Mouse (Mus musculus) left cerebral cortex, postnatal 4 days (tissue): ENCODE measurements around the gene Sdhaf1. TPM values are rescaled to one million over a fixed set of nuclear protein-coding genes. Genes with fewer than 3 reads are reported as not detected.

ENCODE experiments used
- DNase-seq: peaks from one replicate; pipeline ENCODE4 v3.0.0-alpha.2; 2022
- intact Hi-C: fragments of 180-260 bp; cut with DNase I; formaldehyde crosslinking; loops from one replicate; pipeline ENCODE4 v1.15.1; 2025
- total RNA-seq, 2 experiments: library from RNA; stranded (reverse); gene quantifications; 2 replicates each; pipeline ENCODE4 v1.2.3; 2021

Gene Sdhaf1
- 1 to 10 TPM; 7.1 to 7.4 TPM for total RNA-seq

- intact Hi-C loops, result no loop called here
- DNase-seq, result no peak
Measured at GRCm38 (mm10) chr7:30323795-30324194, at the start of gene Sdhaf1. Sdhaf1 (minus strand) TSS chr7:30323895.

DNA sequence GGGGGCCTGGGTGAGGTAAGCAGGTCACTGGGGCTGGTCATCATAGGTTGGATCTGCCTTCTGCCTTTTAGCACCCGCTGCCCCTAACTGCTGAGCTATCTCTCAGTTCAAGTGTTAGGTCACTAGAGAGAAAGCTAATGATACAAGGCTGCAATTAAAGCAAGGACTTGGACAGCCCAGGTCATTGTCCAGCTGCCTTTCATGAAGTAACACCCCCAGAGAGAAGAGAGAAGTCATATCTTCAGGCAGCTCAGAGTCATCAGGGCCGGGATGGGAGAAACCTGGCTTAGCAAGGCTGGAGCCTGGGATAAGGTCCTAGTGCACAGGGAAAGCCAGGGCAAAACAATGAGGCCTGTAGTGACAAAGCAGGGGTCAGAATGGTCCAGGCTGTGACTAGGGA, 43.8 kb upstream of the Sdhaf1 start:
- intact Hi-C loops, result no loop called here
- no peak for DNase-seq

GRCm38 (mm10) chr7:30363344-30363738, 39.6 kb upstream of the Sdhaf1 start:
- intact Hi-C loops, result no loop called here
- no peak for DNase-seq

GRCm38 (mm10) chr7:30362652-30363343, 39.1 kb upstream of the Sdhaf1 start, which contains the start of gene Lrfn3:
Lrfn3 (minus strand) TSS chr7:30362772.
- intact Hi-C loops, result no loop called here
- peak; percentile 87 for DNase-seq

GRCm38 (mm10) chr7:30360028-30360427, 36.3 kb upstream of the Sdhaf1 start:
- DNase-seq, result no peak
- intact Hi-C loops, result no loop called here

GRCm38 (mm10) chr7:30359276-30359865, 35.7 kb upstream of the Sdhaf1 start:
- intact Hi-C loops, result no loop called here

GRCm38 (mm10) chr7:30358378-30359186, 34.9 kb upstream of the Sdhaf1 start:
- no peak for DNase-seq
- intact Hi-C loops, result no loop called here

More at GRCm38 (mm10) chr7:30359276-30359865, 35.7 kb upstream of the Sdhaf1 start:
- no peak for DNase-seq

DNA sequence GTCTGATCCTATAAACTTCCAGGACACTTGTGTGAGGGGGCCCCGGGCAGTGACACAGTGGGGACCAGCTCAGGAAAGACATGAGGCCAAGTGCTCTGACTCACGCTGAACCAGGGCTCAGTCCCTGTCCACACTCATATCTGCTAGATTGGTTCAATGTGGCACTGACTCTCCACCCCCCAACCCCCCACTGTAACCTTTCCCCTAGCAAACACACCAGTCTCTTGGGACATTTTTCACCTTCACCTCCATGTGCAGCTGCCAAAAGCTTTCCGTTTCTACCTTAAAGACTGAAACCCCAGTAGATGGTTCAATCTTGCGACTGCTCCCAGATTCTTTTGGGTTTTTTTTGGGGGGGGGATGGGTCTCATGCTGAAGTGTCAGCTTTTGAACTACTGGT, 30.4 kb upstream of the Sdhaf1 start:
- no peak for DNase-seq
- intact Hi-C loops, result no loop called here

GRCm38 (mm10) chr7:30353279-30353822, 29.7 kb upstream of the Sdhaf1 start:
- intact Hi-C loops, result no loop called here
- DNase-seq, result peak; percentile 73

DNA sequence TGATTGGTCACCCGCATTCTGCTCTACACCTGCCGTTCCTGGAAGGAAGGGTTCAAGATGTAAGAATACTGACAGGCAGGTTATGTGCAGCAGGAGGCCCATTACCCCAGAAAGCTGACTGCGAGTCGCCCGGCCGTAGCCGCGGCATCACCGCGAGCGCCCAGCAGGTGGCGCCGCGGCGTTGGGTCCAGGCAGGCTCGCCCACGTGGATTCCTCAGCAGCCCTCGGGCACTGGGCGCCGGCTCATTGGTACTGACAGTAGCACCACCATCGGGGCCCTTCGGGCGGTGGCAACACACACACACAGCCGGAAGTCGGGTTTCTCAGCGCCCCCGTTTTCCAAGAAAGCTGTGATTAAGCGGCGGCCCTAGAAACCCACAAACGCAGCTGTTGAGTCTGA, 24.1 kb upstream of the Sdhaf1 start:
- DNase-seq, result peak; percentile 84
- intact Hi-C loops, result no loop called here

GRCm38 (mm10) chr7:30346635-30347379, 23.1 kb upstream of the Sdhaf1 start:
- DNase-seq, result no peak
- intact Hi-C loops, result no loop called here

DNA sequence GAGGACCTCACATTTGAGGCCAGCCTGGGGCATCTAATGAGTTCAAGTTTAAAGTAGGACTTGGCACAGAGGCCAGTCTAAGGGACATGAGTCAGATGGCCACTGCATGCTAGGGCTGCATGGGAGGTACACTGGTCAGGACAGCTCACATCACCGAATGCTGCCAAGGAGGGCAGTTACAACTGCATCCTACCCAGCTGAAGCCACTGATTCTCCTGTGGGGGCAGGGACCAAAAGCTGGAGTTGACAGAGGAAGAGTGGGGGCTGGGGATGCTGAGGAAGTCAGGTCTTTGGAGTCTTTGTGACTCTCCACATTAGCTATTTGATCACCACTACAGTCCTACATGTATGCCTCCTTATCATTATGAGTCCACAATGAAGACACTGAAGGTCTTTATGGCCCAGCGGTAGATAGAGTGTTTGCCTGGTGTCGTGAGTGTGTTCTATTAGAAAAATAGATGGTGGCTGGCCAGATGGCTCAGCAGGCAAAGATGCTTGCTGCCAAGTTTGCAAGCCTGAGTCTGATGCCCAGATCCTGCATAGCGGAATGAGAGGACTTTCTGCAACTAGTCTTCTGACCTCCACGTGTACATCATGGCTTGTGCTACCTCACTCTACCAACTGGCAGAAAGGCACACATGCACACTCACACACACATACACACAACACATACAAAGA, 15.9 kb upstream of the Sdhaf1 start:
- peak; percentile 81 for DNase-seq
- intact Hi-C loops, result loop anchor here (5.0 to 10.0 kb wide), 2 partner anchors 93 to 155 kb away; partner anchors contain the start of gene Prodh2

- intact Hi-C loops, result loop anchor here (5.0 to 10.0 kb wide), 2 partner anchors 96 to 158 kb away; partner anchors contain the start of gene Prodh2
- peak; percentile 96 for DNase-seq
Measured at GRCm38 (mm10) chr7:30336384-30336783, 12.7 kb upstream of the Sdhaf1 start.

- DNase-seq, result peak; percentile 83
Measured at GRCm38 (mm10) chr7:30335688-30336087, 12.0 kb upstream of the Sdhaf1 start.

GRCm38 (mm10) chr7:30334563-30334962, 10.9 kb upstream of the Sdhaf1 start:
- intact Hi-C loops, result loop anchor here (10.0 kb wide), 1 partner anchor 160 kb away; the partner anchor contains the start of gene Prodh2
- peak; percentile 59 for DNase-seq

More at GRCm38 (mm10) chr7:30335688-30336087, 12.0 kb upstream of the Sdhaf1 start:
- intact Hi-C loops, result loop anchor here (5.0 to 10.0 kb wide), 2 partner anchors 97 to 159 kb away; partner anchors contain the start of gene Prodh2

DNA sequence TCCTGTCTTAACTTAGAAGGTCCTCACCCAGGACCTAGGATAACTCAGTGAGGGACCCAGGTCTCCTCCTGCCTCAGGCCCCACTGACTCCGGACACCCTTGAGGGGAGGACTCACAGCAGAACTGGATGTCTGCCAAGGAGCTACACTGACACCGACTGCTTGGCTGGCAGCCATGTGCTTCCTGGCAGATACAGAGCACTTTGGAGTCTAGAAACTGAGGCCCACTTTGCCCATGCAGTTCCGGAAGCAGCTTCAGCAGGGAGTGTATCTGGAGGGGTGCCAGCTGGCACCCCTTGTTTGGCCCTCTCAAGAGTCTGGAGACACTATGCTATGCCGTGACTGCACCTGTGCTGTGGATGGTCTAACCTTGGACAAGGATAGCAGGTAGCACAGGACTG, 9.7 kb upstream of the Sdhaf1 start:
- intact Hi-C loops, result loop anchor here (10.0 kb wide), 1 partner anchor 161 kb away; the partner anchor contains the start of gene Prodh2
- peak; percentile 95 for DNase-seq

DNA sequence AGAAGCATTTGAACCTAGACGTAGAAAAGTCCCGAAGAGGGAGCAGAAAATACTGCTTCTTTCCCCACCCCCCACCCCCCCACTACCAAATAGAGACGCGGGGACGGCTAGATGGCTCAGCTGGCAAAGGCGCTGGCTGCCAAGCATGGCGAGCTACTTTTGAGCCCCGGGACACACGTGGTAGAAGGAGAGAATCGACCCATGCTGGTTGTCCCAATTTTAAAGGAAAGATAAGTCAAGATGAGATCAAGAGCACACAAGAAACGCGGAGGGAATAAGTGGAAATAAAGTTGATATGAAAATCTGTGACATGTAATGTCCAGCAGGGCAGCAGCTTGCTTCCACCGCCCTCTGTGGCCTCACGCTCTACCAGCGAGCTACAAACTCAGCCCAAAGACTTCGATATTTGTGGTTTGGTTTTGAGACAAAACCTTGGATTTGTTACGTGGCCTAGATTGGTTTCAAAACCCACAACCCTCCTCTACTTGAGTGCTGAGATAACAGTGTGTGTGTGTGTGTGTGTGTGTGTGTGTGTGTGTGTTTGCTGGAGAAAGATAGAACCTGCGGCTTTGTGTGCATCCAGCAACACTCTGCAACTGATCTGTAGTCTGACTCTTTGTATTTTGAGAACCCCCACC, 9.0 kb upstream of the Sdhaf1 start:
- intact Hi-C loops, result loop anchor here (10.0 kb wide), 1 partner anchor 162 kb away; the partner anchor contains the start of gene Prodh2
- no peak for DNase-seq

DNA sequence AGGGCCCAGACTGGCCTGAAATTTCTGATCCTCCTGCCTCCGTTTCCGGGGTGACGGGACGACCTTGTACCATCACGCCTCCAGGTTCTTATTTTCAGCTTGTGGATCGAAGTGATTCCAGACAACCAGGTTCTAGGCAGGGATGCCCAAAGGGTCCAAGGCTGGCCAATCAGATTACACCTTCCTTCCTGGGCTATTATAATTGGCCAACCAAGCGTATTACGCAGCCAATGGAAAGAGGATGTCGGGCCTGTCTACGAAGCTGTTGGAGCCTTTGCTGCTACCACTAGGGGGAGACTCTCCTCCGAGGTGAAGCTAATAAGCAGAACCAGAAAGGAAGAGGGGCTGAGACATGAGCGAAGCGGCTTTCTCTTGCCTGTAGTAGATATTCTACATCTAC, 8.2 kb upstream of the Sdhaf1 start:
- DNase-seq, result peak; percentile 91
- intact Hi-C loops, result loop anchor here (10.0 kb wide), 1 partner anchor 163 kb away; the partner anchor contains the start of gene Prodh2

DNA sequence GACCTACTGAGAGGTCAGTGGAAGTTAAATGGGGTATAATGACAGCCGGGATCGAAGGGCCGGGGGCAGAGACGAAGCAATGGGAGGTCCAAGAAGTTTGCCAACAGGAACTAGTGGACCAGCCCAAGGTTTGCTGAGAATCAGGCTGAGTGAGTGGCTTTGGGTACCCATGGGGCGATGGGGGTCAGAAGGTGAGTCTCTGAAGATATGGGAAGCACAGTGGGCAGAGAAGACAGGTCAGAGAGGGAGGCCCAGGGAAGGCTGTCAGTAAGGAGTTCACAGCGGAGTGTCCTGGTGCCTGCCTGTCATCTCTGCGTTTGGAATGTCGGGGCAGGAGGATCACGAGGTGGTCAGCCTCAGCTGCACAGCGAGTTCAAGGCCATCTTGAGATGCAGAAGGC, 4.7 kb upstream of the Sdhaf1 start:
- intact Hi-C loops, result no loop called here
- no peak for DNase-seq
